Mouse (Mus musculus) B cell, adult 2 months (primary cell): ENCODE results near the gene Snx18.
A peak's percentile ranks its signal among the peaks of the same experiment; 100 is the strongest.

Experiments used
- DNase-seq, 2 experiments: peaks; one replicate each; pipeline ENCODE4 v3.0.0; 2022

Gene Snx18

GRCm38 (mm10) chr13:113596821-113597541 lies 21.4 kb downstream of the Snx18 start:
- DNase-seq, result no peak

DNA sequence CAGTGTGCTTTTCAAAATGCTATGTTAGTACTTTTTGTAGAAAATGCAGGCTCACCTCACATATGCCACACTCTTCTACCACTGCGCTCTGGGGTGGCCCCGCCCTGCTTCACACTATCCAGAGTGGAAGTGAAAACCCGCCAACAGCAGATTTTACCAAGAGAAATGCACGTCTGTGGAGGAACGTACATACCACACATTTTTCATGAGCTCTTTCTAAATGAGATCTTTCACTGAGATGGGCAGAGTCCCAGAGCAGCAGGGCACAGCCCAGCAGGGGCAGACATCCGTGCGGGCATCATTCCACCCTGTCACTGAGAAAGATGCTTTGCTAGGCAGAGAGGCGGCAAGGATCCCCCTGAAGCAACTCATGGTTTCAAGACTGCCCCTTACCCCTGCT lies 22.4 kb downstream of the Snx18 start:
- no peak for DNase-seq

DNA sequence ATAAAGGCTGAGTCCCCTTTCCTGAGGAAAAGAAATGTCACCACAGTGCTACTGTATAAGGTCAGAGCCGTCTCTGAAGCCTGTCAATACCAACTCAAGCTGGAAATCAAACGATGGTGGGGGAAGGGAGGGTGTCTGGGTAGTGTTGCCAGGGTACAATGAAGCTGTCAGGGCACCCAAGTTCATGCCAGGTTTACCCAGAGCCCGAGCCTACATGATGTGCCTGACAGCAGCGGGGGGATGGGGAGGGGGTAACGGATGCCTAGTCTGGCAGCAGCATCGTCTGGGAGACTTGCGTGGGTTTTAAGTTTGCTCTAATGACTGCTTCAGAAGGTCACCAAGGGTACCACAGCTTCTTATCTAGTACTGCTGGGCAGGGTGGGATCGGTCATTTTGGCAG lies 23.1 kb downstream of the Snx18 start:
- DNase-seq, result no peak

GRCm38 (mm10) chr13:113594361-113594760 lies 24.0 kb downstream of the Snx18 start:
- no peak for DNase-seq

DNA sequence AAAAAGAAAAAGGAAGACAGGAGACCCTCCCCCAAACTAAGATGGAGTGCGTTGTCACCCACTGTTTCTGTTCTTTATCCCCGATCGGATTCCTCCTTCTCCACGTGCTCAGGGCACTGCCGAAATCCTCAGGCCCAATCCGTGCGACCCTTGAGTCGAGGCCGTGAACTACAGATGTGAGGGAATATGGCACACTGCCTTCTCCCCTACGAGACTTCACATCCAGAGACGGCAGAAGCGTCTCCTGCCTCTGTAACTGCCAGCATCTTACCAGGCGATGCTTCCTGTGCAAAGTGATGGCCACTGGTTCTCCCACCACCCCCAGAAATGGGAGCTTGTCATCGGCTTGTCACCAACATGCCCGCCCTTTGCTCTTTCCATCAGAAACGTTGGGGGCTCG lies 24.7 kb downstream of the Snx18 start:
- no peak for DNase-seq

- DNase-seq, result no peak
Observed at GRCm38 (mm10) chr13:113592703-113593200, 25.6 kb downstream of the Snx18 start.

DNA sequence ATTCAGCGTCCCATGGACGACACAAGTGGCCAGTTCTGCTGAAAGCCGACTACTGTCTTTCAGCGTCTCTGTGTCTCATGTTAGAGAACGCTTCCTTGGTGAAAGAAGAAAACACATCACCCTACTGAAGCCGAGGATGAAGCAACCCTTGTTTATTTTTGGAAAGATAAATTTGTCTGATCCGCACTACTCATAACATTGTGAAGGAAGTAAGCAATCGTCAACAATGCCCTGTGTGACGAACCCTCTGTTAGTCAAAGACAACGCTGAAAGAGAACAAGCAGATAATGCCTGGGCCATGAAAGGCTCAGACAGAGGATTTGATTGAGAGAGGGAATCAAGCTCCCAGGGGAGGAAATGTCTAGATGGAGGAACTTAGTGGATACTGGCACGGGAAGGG lies 27.0 kb downstream of the Snx18 start:
- no peak for DNase-seq

DNA sequence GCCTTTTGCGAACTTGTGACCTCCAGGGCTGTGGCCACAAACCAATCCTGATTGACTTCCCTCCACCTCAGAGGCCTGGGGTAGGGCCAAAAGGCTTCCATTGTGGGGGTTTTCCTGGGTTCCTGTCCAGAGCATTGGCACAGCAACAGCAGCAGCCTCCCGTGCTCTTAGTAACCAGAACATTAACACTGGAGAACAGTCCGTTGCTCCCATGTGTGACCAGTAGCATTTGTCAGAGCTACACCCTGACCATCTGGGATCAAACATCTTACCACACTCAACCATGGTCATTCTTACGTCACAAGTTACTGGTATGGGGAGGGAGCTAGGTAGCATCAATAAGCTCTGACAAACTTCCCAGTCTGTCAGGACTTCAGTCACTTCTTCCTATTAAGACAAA lies 28.1 kb downstream of the Snx18 start:
- no peak for DNase-seq

GRCm38 (mm10) chr13:113589499-113589898 lies 28.9 kb downstream of the Snx18 start:
- DNase-seq, result no peak

DNA sequence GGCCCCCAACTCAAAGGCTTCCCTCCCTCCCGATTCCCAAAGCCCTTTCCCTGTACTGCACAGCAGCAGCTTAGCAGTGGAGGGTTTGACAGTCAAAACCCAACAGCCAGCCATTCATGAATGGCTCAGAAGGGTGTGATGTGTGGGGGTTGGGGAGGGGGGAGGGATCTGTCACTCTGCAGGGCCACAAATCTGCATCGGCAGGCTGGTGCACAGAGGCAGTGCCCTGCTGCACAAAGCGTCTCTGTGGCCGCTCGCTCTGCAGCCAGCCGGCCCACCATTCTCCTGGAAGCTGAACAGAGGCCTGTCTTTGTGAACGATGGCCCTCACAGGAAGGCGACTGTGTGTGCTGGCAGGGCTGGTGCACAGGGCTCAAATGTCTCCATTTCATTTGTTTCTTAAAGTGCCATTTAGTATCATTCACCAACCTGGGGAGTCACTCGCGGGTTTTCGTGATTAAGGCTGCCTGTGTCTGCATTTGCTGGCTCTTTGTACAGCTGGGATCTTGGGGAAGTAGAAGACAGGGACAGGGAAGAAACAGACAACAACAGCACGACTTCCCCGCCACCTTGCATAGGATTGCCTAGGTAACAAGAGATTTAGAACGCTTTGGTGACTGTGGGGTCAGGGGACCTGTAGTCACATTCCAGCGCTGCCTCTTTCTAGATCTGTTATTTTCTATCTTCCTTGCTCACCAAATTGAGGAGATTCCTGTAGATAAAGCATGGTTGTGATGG lies 31.0 kb downstream of the Snx18 start:
- DNase-seq, result no peak

DNA sequence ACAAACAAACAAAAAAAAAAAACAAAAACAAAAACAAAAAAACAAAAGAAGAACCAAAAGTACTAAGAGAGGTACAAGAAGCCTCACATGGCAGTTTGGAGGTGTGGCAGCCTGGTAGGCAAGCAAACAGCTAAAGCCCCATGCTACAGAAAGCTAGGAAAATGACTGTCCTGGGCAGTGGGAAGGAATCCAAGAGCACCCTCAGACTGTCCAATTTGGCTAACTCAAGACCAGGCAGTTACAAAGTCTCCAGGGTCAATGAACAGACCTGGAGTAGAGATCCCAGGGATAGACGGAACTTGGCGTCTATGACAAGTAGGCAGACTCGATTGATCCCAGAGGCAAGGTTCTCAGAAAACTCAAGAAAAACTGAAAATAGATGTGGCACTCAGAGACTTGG lies 32.8 kb downstream of the Snx18 start:
- no peak for DNase-seq

- no peak for DNase-seq
Observed at GRCm38 (mm10) chr13:113584431-113584830, 33.9 kb downstream of the Snx18 start.

GRCm38 (mm10) chr13:113583563-113583962 lies 34.8 kb downstream of the Snx18 start:
- DNase-seq, result no peak

DNA sequence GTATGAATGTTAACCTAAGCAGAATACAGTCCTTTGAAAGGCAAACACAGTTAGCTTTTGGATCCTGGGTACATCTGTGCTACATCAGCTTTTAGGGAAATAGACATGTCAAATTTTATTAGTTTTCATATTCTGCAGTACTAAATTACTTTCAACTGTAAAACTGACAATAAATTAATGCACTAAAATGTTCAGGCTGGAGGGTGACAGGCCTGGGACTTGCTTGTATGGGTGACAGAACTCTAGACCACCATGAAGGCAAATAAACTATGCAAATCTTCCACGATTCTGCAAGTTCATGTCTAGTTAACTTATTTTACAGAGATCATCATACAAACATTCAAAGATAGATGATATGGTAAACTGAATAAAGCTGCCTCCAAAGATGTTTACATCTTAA lies 36.3 kb downstream of the Snx18 start:
- no peak for DNase-seq

DNA sequence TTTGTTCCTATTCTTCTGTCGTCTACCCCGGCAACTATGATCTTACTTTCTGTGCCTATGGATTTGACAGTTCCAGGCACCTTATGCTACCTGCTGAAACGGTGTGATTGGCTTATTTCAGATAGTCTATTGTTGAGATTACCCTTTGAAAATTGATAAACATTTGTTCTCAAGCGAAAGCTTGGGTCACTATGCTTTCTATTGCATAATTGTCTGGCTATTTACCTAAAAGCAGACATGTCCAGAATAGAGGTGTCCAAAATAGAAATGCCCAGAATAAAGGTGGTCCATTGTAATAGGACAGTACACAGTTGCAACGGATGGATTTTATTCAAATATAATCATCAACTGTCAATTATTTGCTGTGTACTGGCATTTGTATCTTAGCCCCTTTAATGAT lies 36.9 kb downstream of the Snx18 start:
- no peak for DNase-seq

GRCm38 (mm10) chr13:113580400-113580790 lies 38.0 kb downstream of the Snx18 start:
- no peak for DNase-seq

DNA sequence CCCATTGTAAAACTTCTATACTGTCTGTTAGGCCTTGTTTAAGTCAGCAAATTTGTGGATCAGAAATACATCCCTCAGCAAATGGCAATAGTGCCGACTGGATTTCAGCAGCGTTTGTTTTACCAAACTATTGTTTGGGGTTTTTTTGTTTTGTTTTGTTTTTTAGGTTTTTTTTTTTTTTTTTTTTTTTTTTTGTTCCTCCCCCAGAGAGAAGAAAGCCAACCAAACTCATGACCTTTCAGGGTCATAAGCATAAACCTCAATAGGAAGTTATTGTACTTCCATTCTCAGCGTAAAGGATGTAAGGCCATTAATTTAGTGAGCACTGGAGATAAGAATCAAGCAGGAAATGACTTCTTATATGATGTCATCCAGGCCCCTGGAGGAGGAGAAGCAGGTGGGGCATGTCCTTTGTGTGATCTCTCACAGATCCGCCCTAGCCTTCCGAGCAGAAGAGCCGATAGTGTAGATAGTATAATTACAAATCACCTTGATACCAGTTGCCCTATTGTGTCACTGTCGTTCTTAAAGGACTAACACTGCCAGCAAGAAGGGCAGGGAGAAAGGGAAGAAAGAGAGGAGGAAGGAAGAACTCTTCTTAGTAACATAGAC lies 38.5 kb downstream of the Snx18 start:
- DNase-seq, result peak; percentile 12 to 31

DNA sequence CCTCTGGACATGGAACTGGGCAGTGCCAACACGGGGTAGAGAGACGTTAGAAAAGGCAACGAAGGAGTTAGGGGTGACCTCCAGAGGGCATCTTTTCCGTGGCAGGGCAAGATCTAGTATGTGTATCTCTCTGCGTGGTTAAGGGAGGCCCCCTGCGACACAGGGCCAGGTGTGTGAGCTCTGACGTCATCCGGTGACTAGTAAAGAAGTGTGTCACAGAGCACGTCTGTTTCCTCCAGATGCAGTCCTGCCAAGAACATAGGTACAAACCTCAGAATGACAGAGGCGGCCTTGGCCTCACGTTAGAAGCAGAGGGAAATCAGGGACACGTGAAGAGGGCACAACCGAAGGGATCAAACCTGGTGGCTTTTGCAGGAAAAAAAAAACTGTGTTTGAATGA lies 44.1 kb downstream of the Snx18 start:
- peak; percentile 14 to 15 for DNase-seq

GRCm38 (mm10) chr13:113573377-113573776 lies 45.0 kb downstream of the Snx18 start:
- no peak for DNase-seq

- DNase-seq, result peak; percentile 48 to 59
Observed at GRCm38 (mm10) chr13:113572046-113572686, 46.2 kb downstream of the Snx18 start.

GRCm38 (mm10) chr13:113569526-113569925 lies 48.8 kb downstream of the Snx18 start:
- no peak for DNase-seq

- DNase-seq, result no peak
Observed at GRCm38 (mm10) chr13:113566951-113567350, 51.4 kb downstream of the Snx18 start.

GRCm38 (mm10) chr13:113566411-113566810 lies 52.0 kb downstream of the Snx18 start:
- DNase-seq, result no peak
